Mouse (Mus musculus) heart, postnatal 25 days (tissue): ENCODE measurements around the gene Tph1. TPM values are rescaled to one million over a fixed set of nuclear protein-coding genes. Genes with fewer than 3 reads are reported as not detected.

Experiments used
- DNase-seq: peaks from one replicate; pipeline ENCODE4 v3.0.0; 2022; ENCODE audit warnings: low spot score
- intact Hi-C: fragments of 180-260 bp; cut with DNase I; formaldehyde crosslinking; loops from one replicate; pipeline ENCODE4 v1.15.1; 2025
- total RNA-seq, 2 experiments: library from RNA; stranded (reverse); gene quantifications; 2 replicates each; pipeline ENCODE4 v1.2.3; 2021

Tph1 gene
- total RNA-seq, 2 experiments from 2014 or later = not detected

DNA sequence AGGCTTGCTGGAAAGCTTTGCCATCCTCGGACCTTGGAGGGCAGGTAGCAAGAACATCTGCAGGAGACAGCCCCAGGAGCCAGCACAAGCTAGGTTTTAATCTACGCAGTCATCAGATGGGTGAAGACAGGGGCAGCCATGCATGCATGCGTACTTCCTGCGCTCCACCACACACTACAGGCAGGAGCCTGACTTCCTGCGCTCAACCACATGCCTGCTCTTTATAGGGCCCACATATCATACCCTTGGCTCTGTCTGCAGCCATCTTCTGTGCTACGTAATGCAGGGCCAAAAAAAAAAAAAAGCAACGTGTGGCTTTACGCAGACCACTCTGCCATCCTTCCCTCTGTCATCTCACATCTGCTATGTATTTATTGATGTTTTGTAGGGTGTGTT, 65.3 kb downstream of the Tph1 start:
- no peak for DNase-seq
- intact Hi-C loops = loop anchor here (1.0 kb wide), 1 partner anchor 213 kb away; no protein-coding TSS in a partner anchor

DNA sequence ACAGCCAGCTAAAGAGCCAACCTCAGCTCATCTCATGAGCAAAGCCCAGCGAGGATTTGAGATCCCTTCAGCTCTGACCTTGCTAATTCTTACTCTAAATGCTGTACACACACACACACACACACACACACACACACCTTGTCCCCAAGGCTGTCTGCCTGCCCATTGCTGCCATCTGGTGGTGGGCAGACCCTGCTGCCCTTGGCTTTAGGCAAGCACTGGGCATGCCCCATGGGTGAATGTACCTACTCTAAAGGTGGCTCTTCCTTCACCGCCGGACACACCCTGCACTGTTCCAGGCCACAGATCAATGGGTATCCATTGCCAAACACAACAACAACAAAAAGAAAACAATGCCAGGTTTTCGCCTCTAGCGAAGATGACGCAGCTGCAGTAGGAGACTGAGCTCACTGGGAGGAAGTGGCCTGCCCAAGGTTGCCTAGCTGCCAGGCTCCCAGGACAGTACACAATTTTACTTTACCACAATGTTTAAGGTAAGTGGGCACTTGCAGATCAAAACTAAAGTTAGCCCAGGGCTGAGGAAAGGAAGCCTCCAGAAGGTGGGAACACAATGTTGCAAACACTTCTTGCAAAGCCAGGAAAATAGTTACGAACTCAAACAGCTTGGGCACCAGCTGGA, 65.8 kb downstream of the Tph1 start:
- DNase-seq = no peak

DNA sequence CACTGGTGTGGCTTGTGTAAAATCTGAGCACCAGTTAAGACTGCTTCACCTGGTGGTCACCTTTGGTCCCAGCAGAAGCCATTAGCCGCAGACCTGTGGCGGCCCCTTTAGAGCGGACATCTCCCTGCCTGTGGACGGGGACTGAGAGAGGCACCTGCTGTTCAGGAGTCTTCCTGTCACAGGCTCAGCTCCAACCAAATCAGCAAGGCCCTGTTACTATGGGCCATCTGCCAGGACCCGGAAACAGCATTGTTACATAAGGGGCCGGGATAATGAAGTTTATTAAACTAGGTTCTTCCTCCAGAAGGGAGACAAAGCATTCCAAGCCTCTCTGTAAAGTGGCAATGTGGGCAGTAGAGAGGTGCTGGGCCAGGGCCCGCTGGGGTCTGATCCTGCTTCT, 69.3 kb downstream of the Tph1 start:
- no peak for DNase-seq
- intact Hi-C loops = no loop called here

More for the DNA sequence above, 65.8 kb downstream of the Tph1 start:
- intact Hi-C loops = loop anchor here (1.0 kb wide), 2 partner anchors 212 to 326 kb away; no protein-coding TSS in a partner anchor

DNA sequence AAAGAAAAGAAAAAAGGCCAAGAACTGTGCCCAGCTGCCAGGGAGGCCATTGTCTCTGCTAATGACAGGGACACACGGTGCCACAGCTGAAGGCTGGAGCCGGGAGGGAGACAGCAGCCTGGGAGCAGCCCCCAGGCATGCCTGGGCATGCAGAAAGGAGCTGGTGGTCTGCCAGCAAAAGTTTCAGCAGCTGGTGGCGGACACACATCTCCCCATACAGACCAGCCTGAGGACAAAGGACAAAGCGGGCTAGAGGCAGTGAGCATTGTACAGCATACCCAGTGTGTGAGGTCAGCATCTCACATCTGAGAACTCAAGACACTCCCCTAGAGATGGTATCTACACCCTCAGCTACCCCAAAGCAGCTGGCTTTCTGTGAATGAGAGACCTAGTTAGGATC, 70.3 kb downstream of the Tph1 start:
- DNase-seq = no peak
- intact Hi-C loops = no loop called here

DNA sequence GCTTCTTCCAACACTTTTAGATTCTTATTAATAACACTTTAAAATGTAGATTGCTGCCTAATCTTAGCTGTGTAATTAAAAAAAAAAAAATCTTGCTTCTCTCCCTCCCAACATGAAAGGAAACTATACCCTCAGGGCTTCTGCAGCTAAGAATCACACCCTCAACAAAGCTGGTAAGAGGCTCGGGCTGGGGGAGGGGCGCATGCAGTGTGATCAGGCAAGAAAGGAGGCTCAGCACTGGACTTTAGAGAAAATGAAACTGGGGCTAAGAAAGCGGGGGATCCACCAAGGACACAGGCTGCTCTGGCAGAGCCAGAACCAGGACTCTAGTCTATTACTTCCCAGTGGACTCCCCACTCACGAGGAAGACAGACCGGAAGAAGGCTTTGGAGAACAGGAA, 71.2 kb downstream of the Tph1 start:
- intact Hi-C loops = no loop called here

DNA sequence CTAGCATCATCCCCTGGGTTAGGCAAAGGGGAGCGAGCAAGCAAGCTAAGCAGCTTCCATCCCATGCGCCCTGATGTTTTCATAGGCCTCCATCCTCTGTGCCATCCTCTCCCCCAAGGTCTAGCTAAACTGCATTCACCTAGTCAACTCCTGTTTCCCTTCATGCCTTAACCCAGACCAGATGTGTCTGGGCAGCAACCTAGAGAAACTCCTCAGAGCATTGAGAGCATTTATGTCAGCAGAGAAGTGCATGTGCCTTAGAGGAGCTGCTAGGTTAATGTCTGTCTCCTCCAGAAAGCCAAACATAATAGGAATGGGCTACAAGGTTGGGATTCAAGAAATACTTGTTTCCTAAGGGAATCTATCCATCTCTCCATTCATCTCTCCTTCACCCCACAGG, 75.3 kb downstream of the Tph1 start:
- intact Hi-C loops = no loop called here
- DNase-seq = no peak

More for the DNA sequence above, 71.2 kb downstream of the Tph1 start:
- no peak for DNase-seq

Other genes starting within 250 kb of the Tph1 start
- gene Sergef, start 32.7 kb downstream of the Tph1 start, total RNA-seq = 1 to 10 TPM; 3.7 to 4.0 TPM
- gene Saal1, start 38.1 kb upstream of the Tph1 start, total RNA-seq = 1 to 10 TPM; 4.1 to 4.7 TPM
- 1 to 10 TPM in 1 of 2 experiments, under 1 TPM in 1; 0.53 to 2.4 TPM for gene Saa3, start 43.2 kb upstream of the Tph1 start, total RNA-seq
- not detected for gene Saa4, start 60.1 kb upstream of the Tph1 start, total RNA-seq
- not detected for gene Saa1, start 70.4 kb upstream of the Tph1 start, total RNA-seq
- not detected for gene Saa2, start 79.3 kb upstream of the Tph1 start, total RNA-seq
- gene Hps5, start 123.5 kb upstream of the Tph1 start, total RNA-seq = 10 to 100 TPM in 1 of 2 experiments, 1 to 10 TPM in 1; 8.6 to 10.5 TPM
- 10 to 100 TPM; 15.7 to 16.9 TPM for gene Gtf2h1, start 123.6 kb upstream of the Tph1 start, total RNA-seq
- 100 to 1,000 TPM; 799 to 856 TPM for gene Ldha, start 168.9 kb upstream of the Tph1 start, total RNA-seq
- gene Ldhc, start 188.7 kb upstream of the Tph1 start, total RNA-seq = not detected
- 10 to 100 TPM; 62.1 to 64.8 TPM for gene Tsg101, start 247.4 kb upstream of the Tph1 start, total RNA-seq